Mouse (Mus musculus) thymus, adult 18-20 months (tissue): Measurements from ENCODE around the gene Tmbim7.
A peak's percentile ranks its signal among the peaks of the same experiment; 100 is the strongest.

ENCODE experiments used
- DNase-seq, 2 experiments: peaks; one replicate each; pipeline ENCODE4 v3.0.0; 2022; ENCODE audit warnings: mixed read lengths in 2 of 2

The Tmbim7 gene

DNA sequence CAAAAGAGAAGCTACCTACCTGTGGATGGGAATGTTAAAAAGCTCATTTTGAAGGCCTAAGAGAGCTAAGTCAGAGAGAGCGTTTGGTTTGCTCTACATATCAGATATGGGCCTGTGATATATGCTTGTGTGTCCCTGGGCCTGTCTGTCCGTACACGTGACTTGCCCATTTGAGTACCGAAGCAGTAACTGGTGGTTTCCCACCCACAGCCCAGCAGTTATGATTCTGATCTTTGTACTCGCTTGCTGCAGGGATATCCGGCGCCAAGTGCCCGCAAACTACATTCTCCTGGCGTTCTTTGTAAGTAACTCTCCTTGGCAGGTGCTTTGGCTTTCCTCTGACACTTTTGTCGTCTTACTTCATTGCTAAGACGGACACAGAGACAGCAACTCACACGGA lies 15.6 kb downstream of the Tmbim7 start:
- peak in 1 of 2 experiments; percentile 13 for DNase-seq

DNA sequence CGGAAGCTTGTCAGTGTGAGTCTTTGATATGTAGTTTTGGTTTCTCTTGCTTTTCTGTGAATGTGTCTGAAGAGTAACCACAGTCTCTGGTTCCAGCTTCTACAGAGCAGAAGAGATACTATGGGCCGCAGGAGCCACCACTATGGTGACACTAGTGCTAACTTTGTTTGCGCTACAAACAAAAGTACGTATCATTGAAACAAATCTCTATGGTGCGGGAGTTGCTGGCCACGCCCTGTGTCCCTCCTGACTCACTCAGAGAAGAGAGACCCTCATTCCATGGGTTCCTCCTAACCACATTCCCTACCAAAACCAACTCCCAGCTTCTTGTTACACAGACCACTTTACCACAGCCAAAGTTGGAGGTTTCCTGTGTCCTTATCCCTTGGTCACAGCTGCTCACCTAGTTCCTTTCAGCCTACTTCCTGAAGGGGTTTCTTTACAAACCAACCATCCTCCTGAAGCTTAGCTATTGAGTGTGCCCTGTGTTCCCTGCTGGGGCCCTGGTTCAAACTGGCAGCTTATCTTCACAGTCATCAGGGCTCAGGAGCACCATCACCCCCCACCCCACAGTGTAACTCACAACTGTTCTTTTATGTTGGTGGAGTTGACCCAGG lies 19.1 kb downstream of the Tmbim7 start:
- DNase-seq: no peak

DNA sequence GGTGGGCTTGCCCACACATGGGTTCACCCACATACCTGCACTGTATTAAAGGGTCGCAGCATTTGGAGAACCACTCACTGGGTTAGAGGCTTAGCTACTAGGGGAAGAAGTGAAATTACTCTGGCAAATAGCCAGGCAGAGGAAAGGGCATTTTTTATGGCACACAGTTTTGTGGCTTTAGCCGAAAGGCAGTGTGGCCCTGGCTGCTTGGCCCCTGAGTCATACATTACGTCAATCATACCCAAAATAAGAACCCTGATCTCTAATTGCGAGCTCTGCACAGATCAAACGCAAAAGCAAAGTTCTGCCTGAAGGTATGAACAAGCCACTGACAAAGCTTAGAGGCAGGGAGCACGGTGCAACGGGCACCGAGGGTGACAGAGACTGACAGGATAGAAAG lies 37.3 kb downstream of the Tmbim7 start:
- DNase-seq: no peak

DNA sequence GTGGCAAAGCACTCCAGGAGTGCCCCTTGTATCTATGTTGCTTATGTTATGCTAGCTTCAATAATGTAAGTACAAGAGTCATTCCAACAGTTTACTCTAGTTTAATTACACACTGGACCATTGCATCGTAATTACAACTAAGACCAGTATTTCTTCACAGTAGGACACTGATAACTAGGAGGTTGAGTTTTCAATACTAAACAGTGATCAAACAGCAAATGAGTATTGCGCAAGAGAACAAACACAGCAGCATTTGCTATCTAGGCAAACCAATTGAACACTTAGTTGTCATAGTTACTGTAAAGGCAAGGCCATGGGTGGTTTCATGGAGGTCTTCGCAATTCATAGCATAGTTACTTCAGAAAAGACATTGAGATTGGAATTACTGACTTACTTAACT lies 40.3 kb downstream of the Tmbim7 start:
- no peak for DNase-seq

GRCm38 (mm10) chr5:3692956-3693355 lies 42.0 kb downstream of the Tmbim7 start:
- no peak for DNase-seq

DNA sequence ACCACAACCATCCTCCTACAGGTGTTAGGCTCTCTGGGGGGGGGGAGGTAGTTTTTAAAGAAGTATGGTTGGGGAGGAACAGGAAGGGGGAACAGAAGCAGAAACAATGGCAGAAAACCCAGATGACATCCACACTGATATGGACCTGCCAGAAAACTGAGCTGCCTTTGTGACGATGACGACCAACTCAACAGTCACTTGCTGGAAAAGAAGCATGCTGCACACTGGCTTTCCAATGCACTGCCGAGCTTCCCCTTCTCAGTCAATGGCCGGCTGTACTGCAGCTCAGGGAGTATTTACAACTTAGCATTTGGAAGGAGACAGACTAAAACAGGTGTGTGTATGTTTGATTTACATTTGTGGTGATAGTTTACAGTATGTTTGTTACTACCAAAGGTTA lies 44.2 kb downstream of the Tmbim7 start:
- no peak for DNase-seq

GRCm38 (mm10) chr5:3696031-3696430 lies 45.0 kb downstream of the Tmbim7 start:
- DNase-seq: no peak

- DNase-seq: no peak
These were observed 49.0 kb downstream of the Tmbim7 start for GRCm38 (mm10) chr5:3700025-3700424.

GRCm38 (mm10) chr5:3702180-3702579 lies 51.2 kb downstream of the Tmbim7 start:
- DNase-seq: no peak

GRCm38 (mm10) chr5:3715800-3716199 lies 64.8 kb downstream of the Tmbim7 start:
- DNase-seq: no peak

GRCm38 (mm10) chr5:3719371-3719770 lies 68.4 kb downstream of the Tmbim7 start:
- DNase-seq: no peak

GRCm38 (mm10) chr5:3722873-3723272 lies 71.9 kb downstream of the Tmbim7 start:
- no peak for DNase-seq

DNA sequence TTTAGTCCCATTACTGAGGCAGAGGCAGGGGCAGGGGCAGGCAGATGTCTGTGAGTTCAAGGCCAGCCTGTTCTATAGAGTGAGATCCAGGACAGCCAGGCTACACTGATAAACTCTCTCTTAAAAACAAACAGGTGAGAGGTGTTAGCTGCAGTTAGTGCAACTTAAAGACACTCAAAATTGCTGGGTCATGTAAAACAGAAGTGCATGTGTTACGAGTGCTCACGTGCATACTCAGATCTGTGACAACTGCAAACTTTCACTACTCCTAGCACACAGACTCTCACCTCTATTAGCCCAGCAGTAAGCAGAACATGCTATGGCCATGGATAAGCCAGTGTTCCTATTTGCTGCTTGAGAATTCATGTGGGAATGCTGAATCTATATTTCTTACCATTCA lies 72.4 kb downstream of the Tmbim7 start:
- no peak for DNase-seq

DNA sequence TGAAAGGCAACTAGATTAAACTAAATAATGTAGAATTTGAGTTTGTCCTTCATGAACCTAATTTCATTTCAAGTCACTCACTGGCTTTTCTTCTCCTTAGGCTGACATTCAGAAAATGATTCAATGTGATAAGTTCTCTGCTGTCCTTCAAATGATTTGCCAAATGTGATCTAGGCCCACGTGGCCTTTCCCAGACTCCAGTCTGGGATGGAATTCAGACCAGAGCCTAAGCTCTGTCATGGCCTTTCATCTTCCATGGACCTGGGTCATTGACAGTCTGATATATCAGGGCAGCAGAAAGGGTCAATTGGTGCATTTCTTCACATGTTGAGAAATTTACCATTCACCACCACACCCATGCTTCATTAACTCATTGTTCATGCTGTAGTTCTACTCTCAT lies 74.5 kb downstream of the Tmbim7 start:
- DNase-seq: no peak

DNA sequence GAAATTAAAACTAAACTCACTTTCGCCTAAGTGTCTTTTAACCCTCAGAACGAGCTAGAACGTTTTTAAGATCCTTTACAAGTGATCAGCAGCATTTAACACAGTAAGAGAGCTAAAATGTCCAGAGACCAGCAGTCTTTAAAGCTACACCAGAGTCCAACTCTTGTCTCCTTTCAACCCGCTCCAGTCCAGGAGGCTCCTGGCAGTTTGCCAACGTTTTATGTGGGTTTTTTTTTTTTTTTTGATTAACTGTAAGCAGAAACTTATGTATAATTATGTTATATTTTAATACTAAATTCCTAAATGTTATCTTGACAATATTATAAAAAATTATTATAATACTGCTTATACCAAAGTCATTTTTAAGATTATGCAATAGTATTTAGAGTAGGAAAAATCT lies 77.8 kb downstream of the Tmbim7 start:
- DNase-seq: no peak
